Mouse (Mus musculus): Measurements from ENCODE around the gene Cant1. TPM values are rescaled to one million over a fixed set of nuclear protein-coding genes. Genes with fewer than 3 reads are reported as not detected.
A peak's percentile ranks its signal among the peaks of the same experiment; 100 is the strongest.

Cant1 gene
- total RNA-seq, 1 experiment = 45.4 TPM

GRCm38 (mm10) chr11:118369657-118370056 lies 49.2 kb downstream of the Cant1 start:
- in situ Hi-C loops (cut with MboI; ENCODE audit: low sequenced_read_pairs in 2 of 2, unreplicated experiment in 2 of 2) = no loop called here

GRCm38 (mm10) chr11:118369251-118369650 lies 49.6 kb downstream of the Cant1 start:
- peaks cover 1 to 5% of the 10 kb centered on the region in 2 experiments; a peak in 1 of 4 replicates for H3K4me1 ChIP-seq (ENCODE audit: control insufficient read depth in 2 of 2, insufficient read depth in 2 of 2, low read length in 2 of 2, poor library complexity in 1 of 2)
- no peak for DNase-seq (ENCODE audit: low read depth, low spot score)
- H3K36me3 ChIP-seq (ENCODE audit: control insufficient read depth, insufficient read depth, low read length, poor library complexity, severe bottlenecking) = no peaks in the 10 kb centered on the region
- no peaks in the 10 kb centered on the region for H3K9me3 ChIP-seq (ENCODE audit: control insufficient read depth, insufficient read depth, low read depth, low read length)
- H3K4me3 ChIP-seq (ENCODE audit: insufficient read depth in 1 of 2, low read depth in 1 of 2, low read length in 2 of 2, poor library complexity in 1 of 2, severe bottlenecking in 1 of 2) = no peak overlapping the region
- no peak overlapping the region for H3K9ac ChIP-seq (ENCODE audit: insufficient read depth, low read depth, low read length, poor library complexity, severe bottlenecking)
- in situ Hi-C loops (cut with MboI; ENCODE audit: low sequenced_read_pairs in 2 of 2, unreplicated experiment in 2 of 2) = no loop called here
- TF ChIP-seq ZC3H11A (IDR thresholded peaks at IDR 0.05; ENCODE audit: borderline replicate concordance, low read depth, low read length) (no peak), CHD2 (IDR thresholded peaks at IDR 0.05; ENCODE audit: low read depth, low read length) (no peak), MAFK (IDR thresholded peaks at IDR 0.05; ENCODE audit: insufficient read depth, low read depth, low read length) (no peak), HCFC1 (IDR thresholded peaks at IDR 0.05; ENCODE audit: borderline replicate concordance, insufficient read depth, low read length) (no peak), ZNF384 (IDR thresholded peaks at IDR 0.05; ENCODE audit: low read depth, low read length) (no peak)
- H3K27ac ChIP-seq (ENCODE audit: insufficient read depth, low read depth, low read length, poor library complexity, severe bottlenecking) = no peak overlapping the region

More at GRCm38 (mm10) chr11:118369657-118370056, 49.2 kb downstream of the Cant1 start:
- H3K9ac ChIP-seq (ENCODE audit: insufficient read depth, low read depth, low read length, poor library complexity, severe bottlenecking) = no peak overlapping the region
- H3K36me3 ChIP-seq (ENCODE audit: control insufficient read depth, insufficient read depth, low read length, poor library complexity, severe bottlenecking) = no peaks in the 10 kb centered on the region
- no peak overlapping the region for H3K4me3 ChIP-seq (ENCODE audit: insufficient read depth in 1 of 2, low read depth in 1 of 2, low read length in 2 of 2, poor library complexity in 1 of 2, severe bottlenecking in 1 of 2)
- TF ChIP-seq ZC3H11A (IDR thresholded peaks at IDR 0.05; ENCODE audit: borderline replicate concordance, low read depth, low read length) (no peak), ZNF384 (IDR thresholded peaks at IDR 0.05; ENCODE audit: low read depth, low read length) (no peak), CHD2 (IDR thresholded peaks at IDR 0.05; ENCODE audit: low read depth, low read length) (no peak), HCFC1 (IDR thresholded peaks at IDR 0.05; ENCODE audit: borderline replicate concordance, insufficient read depth, low read length) (no peak), MAFK (IDR thresholded peaks at IDR 0.05; ENCODE audit: insufficient read depth, low read depth, low read length) (no peak)
- H3K4me1 ChIP-seq (ENCODE audit: control insufficient read depth in 2 of 2, insufficient read depth in 2 of 2, low read length in 2 of 2, poor library complexity in 1 of 2) = peaks cover 1 to 5% of the 10 kb centered on the region in 2 experiments; a peak in 1 of 4 replicates
- DNase-seq (ENCODE audit: low read depth, low spot score) = no peak
- H3K27ac ChIP-seq (ENCODE audit: insufficient read depth, low read depth, low read length, poor library complexity, severe bottlenecking) = no peak overlapping the region
- H3K9me3 ChIP-seq (ENCODE audit: control insufficient read depth, insufficient read depth, low read depth, low read length) = no peaks in the 10 kb centered on the region

- TF ChIP-seq ZC3H11A (IDR thresholded peaks at IDR 0.05; ENCODE audit: borderline replicate concordance, low read depth, low read length) (peak; percentile 57; the same call in 1 of the 2 replicates), ZNF384 (IDR thresholded peaks at IDR 0.05; ENCODE audit: low read depth, low read length) (no peak), MAFK (IDR thresholded peaks at IDR 0.05; ENCODE audit: insufficient read depth, low read depth, low read length) (no peak), CHD2 (IDR thresholded peaks at IDR 0.05; ENCODE audit: low read depth, low read length) (no peak), HCFC1 (IDR thresholded peaks at IDR 0.05; ENCODE audit: borderline replicate concordance, insufficient read depth, low read length) (no peak)
- no peaks in the 10 kb centered on the region for H3K9me3 ChIP-seq (ENCODE audit: control insufficient read depth, insufficient read depth, low read depth, low read length)
- H3K27ac ChIP-seq (ENCODE audit: insufficient read depth, low read depth, low read length, poor library complexity, severe bottlenecking) = no peak overlapping the region
- H3K9ac ChIP-seq (ENCODE audit: insufficient read depth, low read depth, low read length, poor library complexity, severe bottlenecking) = no peak overlapping the region
- peaks cover 1 to 4% of the 10 kb centered on the region in 2 experiments; a peak in 1 of 4 replicates for H3K4me1 ChIP-seq (ENCODE audit: control insufficient read depth in 2 of 2, insufficient read depth in 2 of 2, low read length in 2 of 2, poor library complexity in 1 of 2)
- no peaks in the 10 kb centered on the region for H3K36me3 ChIP-seq (ENCODE audit: control insufficient read depth, insufficient read depth, low read length, poor library complexity, severe bottlenecking)
- in situ Hi-C loops (cut with MboI; ENCODE audit: low sequenced_read_pairs in 2 of 2, unreplicated experiment in 2 of 2) = no loop called here
- peak; percentile 71 for DNase-seq (ENCODE audit: low read depth, low spot score)
- no peak overlapping the region for H3K4me3 ChIP-seq (ENCODE audit: insufficient read depth in 1 of 2, low read depth in 1 of 2, low read length in 2 of 2, poor library complexity in 1 of 2, severe bottlenecking in 1 of 2)
Observed at GRCm38 (mm10) chr11:118368330-118368729, 50.6 kb downstream of the Cant1 start.

GRCm38 (mm10) chr11:118366559-118366958 lies 52.3 kb downstream of the Cant1 start:
- Histone ChIP-seq H3K4me3 (ENCODE audit: insufficient read depth in 1 of 2, low read depth in 1 of 2, low read length in 2 of 2, poor library complexity in 1 of 2, severe bottlenecking in 1 of 2) (no peak overlapping the region), H3K9ac (ENCODE audit: insufficient read depth, low read depth, low read length, poor library complexity, severe bottlenecking) (no peak overlapping the region), H3K36me3 (ENCODE audit: control insufficient read depth, insufficient read depth, low read length, poor library complexity, severe bottlenecking) (no peaks in the 10 kb centered on the region), H3K4me1 (ENCODE audit: control insufficient read depth in 2 of 2, insufficient read depth in 2 of 2, low read length in 2 of 2, poor library complexity in 1 of 2) (peaks cover 1 to 6% of the 10 kb centered on the region in 2 experiments; a peak in 1 of 4 replicates), H3K9me3 (ENCODE audit: control insufficient read depth, insufficient read depth, low read depth, low read length) (no peaks in the 10 kb centered on the region), H3K27ac (ENCODE audit: insufficient read depth, low read depth, low read length, poor library complexity, severe bottlenecking) (no peak overlapping the region)
- in situ Hi-C loops (cut with MboI; ENCODE audit: low sequenced_read_pairs in 2 of 2, unreplicated experiment in 2 of 2) = no loop called here
- no peak for TF ChIP-seq CHD2 (IDR thresholded peaks at IDR 0.05; ENCODE audit: low read depth, low read length)
- no peak for TF ChIP-seq HCFC1 (IDR thresholded peaks at IDR 0.05; ENCODE audit: borderline replicate concordance, insufficient read depth, low read length)
- no peak for TF ChIP-seq ZNF384 (IDR thresholded peaks at IDR 0.05; ENCODE audit: low read depth, low read length)
- no peak for TF ChIP-seq ZC3H11A (IDR thresholded peaks at IDR 0.05; ENCODE audit: borderline replicate concordance, low read depth, low read length)
- no peak for TF ChIP-seq MAFK (IDR thresholded peaks at IDR 0.05; ENCODE audit: insufficient read depth, low read depth, low read length)
- DNase-seq (ENCODE audit: low read depth, low spot score) = no peak
